Mouse (Mus musculus) MEL (cell line): ENCODE measurements at regions not wholly inside any gene's neighbourhood (a gene's known extent, or its start where the extent isn't known, plus 50 kb on each side); places are given as distances from the start of the nearest gene placed in this dataset.

Experiments
- DNase-seq: peaks from one replicate; pipeline ENCODE4 v3.0.0; 2011; ENCODE audit warnings: low read depth, low spot score
- H3K27ac ChIP-seq: 2 replicates; pipeline ENCODE4 v1.5.1; 2012; ENCODE audit warnings: low read depth, mild to moderate bottlenecking, control low read depth, low read length, moderate library complexity; ENCODE audit not compliant: control insufficient read depth
- H3K27me3 ChIP-seq, 2 experiments: fragments of 150-350 bp in 1 of 2; sonication (generic) in 1 of 2; 2 replicates each; pipeline ENCODE4 v1.6.1; 2012; ENCODE audit warnings: low read length in 2 of 2, mild to moderate bottlenecking in 2 of 2, improper control_type of control experiment in 1 of 2, moderate library complexity in 1 of 2; ENCODE audit not compliant: insufficient read depth in 2 of 2, control insufficient read depth in 1 of 2
- H3K36me3 ChIP-seq, 2 experiments: 2 replicates each; pipeline ENCODE4 v1.6.1; 2012 to 2014; ENCODE audit warnings: low read length in 2 of 2, improper control_type of control experiment in 1 of 2, inconsistent platforms in 1 of 2, mild to moderate bottlenecking in 1 of 2; ENCODE audit not compliant: insufficient read depth in 2 of 2, control insufficient read depth in 1 of 2
- H3K4me1 ChIP-seq, 2 experiments: fragments of 150-350 bp in 1 of 2; sonication (generic) in 1 of 2; 2 replicates each; pipeline ENCODE4 v1.6.1; 2012; ENCODE audit warnings: low read length in 2 of 2, improper control_type of control experiment in 1 of 2, mild to moderate bottlenecking in 1 of 2; ENCODE audit not compliant: insufficient read depth in 2 of 2, control insufficient read depth in 1 of 2
- H3K4me3 ChIP-seq, 2 experiments: fragments of 150-350 bp in 1 of 2; sonication (generic) in 1 of 2; 2 replicates each; pipeline ENCODE4 v1.5.1; 2012; ENCODE audit warnings: low read depth in 2 of 2, low read length in 2 of 2, mild to moderate bottlenecking in 2 of 2, moderate library complexity in 2 of 2, control low read depth in 1 of 2, improper control_type of control experiment in 1 of 2; ENCODE audit not compliant: control insufficient read depth in 1 of 2, insufficient read depth in 1 of 2
- H3K79me2 ChIP-seq: 2 replicates; pipeline ENCODE4 v1.6.1; 2012; ENCODE audit warnings: mild to moderate bottlenecking, low read length, moderate library complexity; ENCODE audit not compliant: control insufficient read depth, poor library complexity, insufficient read depth
- H3K9ac ChIP-seq: 2 replicates; pipeline ENCODE4 v1.6.1; 2012; ENCODE audit warnings: low read depth, mild to moderate bottlenecking, control low read depth, low read length, moderate library complexity; ENCODE audit not compliant: control insufficient read depth, poor library complexity, severe bottlenecking
- H3K9me3 ChIP-seq: fragments of 150-350 bp; sonication (generic); replicated peaks from 2 replicates; pipeline ENCODE4 v1.6.1; 2012; ENCODE audit warnings: mild to moderate bottlenecking, low read length, improper control_type of control experiment, moderate library complexity; ENCODE audit not compliant: insufficient read depth
- E2F4 ChIP-seq: IDR thresholded peaks from 2 replicates; pipeline ENCODE4 v1.6.1; 2011; ENCODE audit warnings: low read depth, low read length, improper control_type of control experiment, borderline replicate concordance
- HCFC1 ChIP-seq: IDR thresholded peaks from 2 replicates; pipeline ENCODE4 v1.6.1; 2012; ENCODE audit warnings: low read depth, mild to moderate bottlenecking, inconsistent platforms, low read length, improper control_type of control experiment, moderate library complexity
- MAFK ChIP-seq: IDR thresholded peaks from 2 replicates; pipeline ENCODE4 v1.6.1; 2011; ENCODE audit warnings: low read depth, mild to moderate bottlenecking, low read length, improper control_type of control experiment, borderline replicate concordance
- MAZ ChIP-seq: IDR thresholded peaks from 2 replicates; pipeline ENCODE4 v1.6.1; 2012; ENCODE audit warnings: low read depth, mild to moderate bottlenecking, inconsistent platforms, low read length, improper control_type of control experiment
- MEF2A ChIP-seq: IDR thresholded peaks from 2 replicates; pipeline ENCODE4 v1.6.1; 2014; ENCODE audit warnings: low read depth, mild to moderate bottlenecking, inconsistent platforms, low read length, improper control_type of control experiment; ENCODE audit not compliant: poor library complexity, insufficient replicate concordance, severe bottlenecking; ENCODE audit errors: extremely low read depth
- NRF1 ChIP-seq: IDR thresholded peaks from 2 replicates; pipeline ENCODE4 v1.6.1; 2014; ENCODE audit warnings: low read depth, mild to moderate bottlenecking, inconsistent platforms, low read length, improper control_type of control experiment, moderate library complexity; ENCODE audit not compliant: poor library complexity, insufficient read depth, severe bottlenecking
- POLR2A ChIP-seq, 2 experiments: IDR thresholded peaks; 2 replicates each; pipeline ENCODE4 v1.6.1; 2011 to 2012; ENCODE audit warnings: low read length in 2 of 2, mild to moderate bottlenecking in 2 of 2, control low read depth in 1 of 2, improper control_type of control experiment in 1 of 2, low read depth in 1 of 2, moderate library complexity in 1 of 2; ENCODE audit not compliant: control insufficient read depth in 1 of 2, insufficient read depth in 1 of 2, poor library complexity in 1 of 2
- POLR2AphosphoS5 ChIP-seq: IDR thresholded peaks from 2 replicates; pipeline ENCODE4 v1.6.1; 2012; ENCODE audit warnings: low read depth, borderline replicate concordance, mild to moderate bottlenecking, inconsistent platforms, low read length, moderate library complexity, mixed read lengths
- RAD21 ChIP-seq: IDR thresholded peaks from 2 replicates; pipeline ENCODE4 v1.6.1; 2011; ENCODE audit warnings: mild to moderate bottlenecking, low read depth, low read length, improper control_type of control experiment
- RCOR1 ChIP-seq: IDR thresholded peaks from 2 replicates; pipeline ENCODE4 v1.6.1; 2012; ENCODE audit warnings: low read depth, mild to moderate bottlenecking, inconsistent platforms, low read length, improper control_type of control experiment
- SIN3A ChIP-seq: IDR thresholded peaks from 2 replicates; pipeline ENCODE4 v1.6.1; 2012; ENCODE audit warnings: low read length, improper control_type of control experiment, inconsistent platforms
- SMC3 ChIP-seq: IDR thresholded peaks from 2 replicates; pipeline ENCODE4 v1.6.1; 2011; ENCODE audit warnings: low read depth, low read length, improper control_type of control experiment
- TAL1 ChIP-seq: IDR thresholded peaks from 2 replicates; pipeline ENCODE4 v1.6.1; 2012; ENCODE audit warnings: mild to moderate bottlenecking, inconsistent platforms, low read length, moderate library complexity, mixed read lengths
- UBTF ChIP-seq: IDR thresholded peaks from 2 replicates; pipeline ENCODE4 v1.6.1; 2012; ENCODE audit warnings: low read depth, mild to moderate bottlenecking, inconsistent platforms, low read length, improper control_type of control experiment, moderate library complexity, borderline replicate concordance; ENCODE audit not compliant: insufficient read depth

DNA sequence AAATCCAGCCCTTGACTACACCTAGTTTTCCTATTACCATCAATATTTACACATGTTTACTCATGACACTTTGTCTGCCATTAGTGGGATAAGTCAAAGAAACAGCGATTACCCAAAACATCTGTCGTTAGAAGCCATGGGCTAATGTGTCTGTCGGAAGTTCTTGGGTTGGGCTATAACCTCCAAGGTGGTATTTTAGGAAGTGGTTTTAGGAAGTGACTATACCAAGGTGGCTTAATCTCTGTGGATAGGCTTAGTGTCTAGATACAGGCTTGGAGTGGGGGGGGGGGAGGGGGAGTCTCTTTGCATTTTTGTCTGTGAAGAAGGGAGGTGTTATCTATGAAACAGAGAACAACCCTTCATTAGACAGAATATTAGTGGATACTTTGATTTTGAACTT lies 90.1 kb upstream of the Hhip start:
- no peak overlapping the region for H3K4me3 ChIP-seq
- H3K36me3 ChIP-seq: no peaks in the 10 kb centered on the region
- H3K9me3 ChIP-seq: no peaks in the 10 kb centered on the region
- H3K79me2 ChIP-seq: no peaks in the 10 kb centered on the region
- H3K9ac ChIP-seq: no peak overlapping the region
- H3K27me3 ChIP-seq: no peaks in the 10 kb centered on the region
- DNase-seq: no peak
- TF ChIP-seq SMC3 (no peak), MAFK (no peak), POLR2A (IDR thresholded peaks at IDR 0.05; ENCODE audit: control insufficient read depth in 1 of 2, insufficient read depth in 1 of 2, low read depth in 1 of 2, low read length in 2 of 2, poor library complexity in 1 of 2) (no peak), POLR2AphosphoS5 (no peak), HCFC1 (no peak)
- H3K4me1 ChIP-seq: no peaks in the 10 kb centered on the region
- H3K27ac ChIP-seq: no peak overlapping the region

DNA sequence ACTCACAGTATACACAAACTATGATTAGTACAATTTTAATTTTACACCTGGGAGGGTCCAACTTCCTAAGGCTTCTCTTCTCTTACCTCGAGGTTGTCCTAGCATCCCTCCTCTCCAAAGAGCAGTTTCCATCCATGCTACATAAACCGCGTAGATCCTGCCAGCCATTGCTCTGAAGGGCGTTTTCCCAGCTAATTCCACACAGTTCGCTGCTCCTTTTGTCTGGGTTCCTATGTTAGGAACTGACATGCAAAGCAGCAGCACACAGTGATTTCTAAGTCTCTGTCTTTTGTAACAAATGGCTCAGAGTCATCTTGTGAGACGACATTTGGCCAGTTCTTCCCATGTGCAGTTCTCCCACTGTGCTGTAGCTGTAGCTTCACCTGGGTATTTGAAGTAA lies 80.7 kb upstream of the Hhip start:
- Histone ChIP-seq H3K27me3 (no peaks in the 10 kb centered on the region), H3K4me3 (no peak overlapping the region), H3K4me1 (no peaks in the 10 kb centered on the region), H3K9ac (no peak overlapping the region), H3K27ac (no peak overlapping the region), H3K9me3 (no peaks in the 10 kb centered on the region), H3K79me2 (no peaks in the 10 kb centered on the region), H3K36me3 (no peaks in the 10 kb centered on the region)
- TF ChIP-seq SIN3A: no peak
- no peak for TF ChIP-seq UBTF
- TF ChIP-seq MAFK: no peak
- no peak for TF ChIP-seq RCOR1
- no peak for TF ChIP-seq MAZ
- TF ChIP-seq E2F4: no peak
- TF ChIP-seq TAL1: no peak
- DNase-seq: no peak

DNA sequence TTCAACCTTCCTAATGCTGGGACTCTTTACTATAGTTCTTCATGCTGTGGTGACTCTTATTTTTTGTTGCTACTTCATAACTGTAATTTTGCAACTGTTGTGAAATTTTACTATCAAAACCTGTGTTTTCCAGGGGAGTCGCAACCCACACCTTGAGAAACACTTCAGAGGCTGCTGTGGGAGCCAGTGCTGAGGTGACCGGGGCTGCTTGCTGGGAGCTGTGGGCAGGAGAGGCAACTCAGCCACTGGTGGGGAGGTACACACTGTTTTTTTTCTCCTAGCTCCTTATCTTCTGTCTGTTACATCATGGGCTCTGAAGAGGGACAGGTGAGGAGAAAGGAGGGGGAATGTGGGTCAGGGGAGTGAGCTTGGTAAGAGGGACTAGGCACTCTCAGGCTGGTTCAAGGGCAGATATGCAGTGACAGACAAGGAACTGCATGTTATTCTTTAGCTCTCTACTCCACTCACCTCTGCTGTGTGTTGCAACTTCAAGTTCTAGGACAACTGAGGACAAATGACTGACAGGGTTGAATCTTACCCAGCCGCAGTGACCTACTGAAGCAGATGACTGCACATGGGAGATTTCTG lies 62.7 kb upstream of the Hhip start:
- H3K4me3 ChIP-seq: no peak overlapping the region
- no peak for DNase-seq
- H3K27ac ChIP-seq: no peak overlapping the region
- H3K9ac ChIP-seq: no peak overlapping the region
- no peaks in the 10 kb centered on the region for H3K79me2 ChIP-seq
- no peaks in the 10 kb centered on the region for H3K27me3 ChIP-seq
- TF ChIP-seq MEF2A (no peak), RAD21 (no peak), NRF1 (no peak)
- no peaks in the 10 kb centered on the region for H3K9me3 ChIP-seq
- no peaks in the 10 kb centered on the region for H3K36me3 ChIP-seq
- no peaks in the 10 kb centered on the region for H3K4me1 ChIP-seq
